Mouse (Mus musculus) v-Abl transformed pro-B cells (cell line): Measurements from ENCODE around the gene Traf2.

Source experiments
- in situ Hi-C, 2 experiments: fragments of 400-800 bp; cut with MboI; formaldehyde crosslinking; loops; one replicate each; pipeline ENCODE4 v1.15.1; 2025; ENCODE audit not compliant: unreplicated experiment in 2 of 2

Gene Traf2

DNA sequence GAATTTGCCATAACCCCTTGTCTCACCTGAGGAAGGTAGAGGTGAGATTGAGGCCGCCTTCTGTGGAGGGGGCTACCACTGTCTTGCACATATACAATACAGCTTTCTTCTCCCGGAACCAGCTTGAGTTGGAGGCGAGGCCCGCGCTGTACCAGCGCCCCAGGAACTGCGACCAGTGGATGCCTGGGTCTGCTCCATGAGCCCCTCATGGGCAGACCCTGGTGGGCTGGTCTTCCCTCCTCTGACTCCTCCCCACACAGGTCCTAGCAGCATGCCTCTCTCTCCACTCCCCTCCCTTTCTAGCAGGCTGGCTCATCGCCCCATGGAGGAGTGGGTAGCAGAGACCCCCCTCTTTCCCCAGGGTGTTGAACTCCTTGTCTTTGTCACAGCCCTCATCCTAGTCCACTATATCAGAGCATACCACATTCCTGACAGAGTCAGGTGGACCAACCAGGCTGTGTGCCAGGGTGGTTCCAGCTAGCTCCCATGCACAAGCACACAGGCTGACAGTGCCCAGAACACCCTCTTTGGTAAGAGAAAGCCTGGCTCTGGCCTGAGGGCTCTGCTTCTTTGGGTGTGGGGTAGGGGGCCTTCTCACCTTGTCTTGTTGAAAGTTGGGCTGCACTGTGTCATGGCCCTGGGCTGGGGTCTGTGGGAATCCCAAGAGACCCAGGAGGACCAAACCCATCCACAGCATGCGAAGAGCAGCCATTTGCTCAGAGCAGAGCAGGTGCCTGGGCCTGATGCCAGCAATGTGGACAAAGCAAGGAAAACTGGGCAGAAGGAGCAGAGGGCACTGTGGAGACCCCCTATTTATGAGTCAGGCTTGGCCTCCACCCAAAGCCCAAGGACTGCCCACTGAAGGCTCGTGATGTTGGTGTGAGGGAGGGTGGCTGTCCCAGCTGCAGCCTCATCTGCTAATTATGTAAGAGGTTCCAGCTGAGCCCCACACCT lies 77.5 kb downstream of the Traf2 start:
- in situ Hi-C loops, result no loop called here
